Mouse (Mus musculus) midbrain, embryonic 13.5 days (tissue): ENCODE results near the gene A26c2. TPM values are rescaled to one million over a fixed set of nuclear protein-coding genes. Genes with fewer than 3 reads are reported as not detected.

ENCODE experiments used
- ATAC-seq: fragments of 200-750 bp; cut with Nextera tagmentation; 2 replicates; pipeline ENCODE4 v1.8.0; 2017; ENCODE audit warnings: mild to moderate bottlenecking, moderate TSS enrichment, moderate library complexity
- H3K27ac ChIP-seq: fragments of 300-500 bp; sonication (generic); 2 replicates; pipeline ENCODE4 v1.5.1; 2015; ENCODE audit warnings: inconsistent platforms, mild to moderate bottlenecking, moderate library complexity
- H3K27me3 ChIP-seq: fragments of 300-500 bp; sonication (generic); 2 replicates; pipeline ENCODE4 v1.6.1; 2015; ENCODE audit warnings: mild to moderate bottlenecking, inconsistent platforms
- H3K36me3 ChIP-seq: fragments of 300-500 bp; sonication (generic); 2 replicates; pipeline ENCODE4 v1.6.1; 2015; ENCODE audit warnings: mild to moderate bottlenecking, inconsistent platforms
- H3K4me1 ChIP-seq: fragments of 300-500 bp; sonication (generic); replicated peaks from 2 replicates; pipeline ENCODE4 v1.6.1; 2015; ENCODE audit warnings: inconsistent platforms
- H3K4me2 ChIP-seq: fragments of 300-500 bp; sonication (generic); replicated peaks from 2 replicates; pipeline ENCODE4 v1.6.1; 2015; ENCODE audit warnings: moderate library complexity, mild to moderate bottlenecking, inconsistent platforms
- H3K4me3 ChIP-seq: fragments of 300-500 bp; sonication (generic); replicated peaks from 2 replicates; pipeline ENCODE4 v1.5.1; 2015; ENCODE audit warnings: mild to moderate bottlenecking, inconsistent platforms
- H3K9ac ChIP-seq: fragments of 300-500 bp; sonication (generic); replicated peaks from 2 replicates; pipeline ENCODE4 v1.6.1; 2015; ENCODE audit warnings: mild to moderate bottlenecking, inconsistent platforms
- H3K9me3 ChIP-seq: fragments of 300-500 bp; sonication (generic); 2 replicates; pipeline ENCODE4 v1.6.1; 2016; ENCODE audit warnings: mild to moderate bottlenecking, inconsistent platforms
- WGBS: fragments of 180-500 bp; shearing (Covaris S2); methylation state at CpG from one replicate; pipeline ENCODE4 v1.1.7; 2015; 5-methylcytosine and 5-hydroxymethylcytosine counted together
- polyA plus RNA-seq: library from polyadenylated mRNA; unstranded; fragments of >200 nt; fragmentation: Nextera tagmentation; extraction: Ambion mirVana; gene quantifications from 2 replicates; pipeline ENCODE4 v1.2.1, GENCODE M21; 2015

The A26c2 gene
- not detected in 2 replicates for polyA plus RNA-seq

GRCm38 (mm10) chr7:62823573-62823972 lies at the start of gene A26c2:
TSS of gene A26c2 (minus strand) at chr7:62823673.
- no peaks in the 10 kb centered on the region for H3K4me1 ChIP-seq

GRCm38 (mm10) chr7:62851471-62851870 lies 28.0 kb upstream of the A26c2 start:
- ATAC-seq = no peak
- no peaks in the 10 kb centered on the region for H3K4me1 ChIP-seq
- no peak overlapping the region for H3K4me3 ChIP-seq
- H3K27ac ChIP-seq = no peak overlapping the region
- H3K27me3 ChIP-seq = no peaks in the 10 kb centered on the region
- H3K9ac ChIP-seq = no peak overlapping the region
- no peak overlapping the region for H3K4me2 ChIP-seq
- H3K9me3 ChIP-seq = peaks cover 9% of the 10 kb centered on the region; the same call in 1 of the 2 replicates
- no peaks in the 10 kb centered on the region for H3K36me3 ChIP-seq

More at GRCm38 (mm10) chr7:62823573-62823972, at the start of gene A26c2:
- H3K9ac ChIP-seq = no peak within 1 kb of the TSS
- no peak within 1 kb of the TSS for H3K27ac ChIP-seq
- peaks cover 8% of the 10 kb centered on the region for H3K9me3 ChIP-seq
- H3K4me2 ChIP-seq = no peak within 1 kb of the TSS
- H3K4me3 ChIP-seq = no peak within 1 kb of the TSS
- ATAC-seq = no peak
- H3K27me3 ChIP-seq = no peaks in the 10 kb centered on the region
- 80% methylated on average over 7 of the region's 7 CpGs for WGBS
- H3K36me3 ChIP-seq = no peaks in the 10 kb centered on the region
